Mouse (Mus musculus): ENCODE data around the gene Tmem238. TPM values are rescaled to one million over a fixed set of nuclear protein-coding genes. Genes with fewer than 3 reads are reported as not detected.

Tmem238 gene
- polyA plus RNA-seq (2021; fragmentation: Nextera tagmentation), result 3.3 and 11.7 TPM in 2 replicates
- long read RNA-seq, experiment 1, transcript Tmem238-201 (2 exons, 1,375 nt), result major isoform, 5 of 8 reads
- long read RNA-seq, experiment 1, partial matches to known transcripts, result 0 of 8 reads
- long read RNA-seq, experiment 1, other reads (novel, unspliced or antisense), result 3 of 8 reads
- long read RNA-seq, experiment 2, transcript Tmem238-201 (2 exons, 1,375 nt), result major isoform, 6 of 7 reads
- long read RNA-seq, experiment 2, partial matches to known transcripts, result 0 of 7 reads
- long read RNA-seq, experiment 2, other reads (novel, unspliced or antisense), result 1 of 7 reads

GRCm38 (mm10) chr7:4789436-4789935 lies at the start of gene Tmem238:
Tmem238 (minus strand) TSS chr7:4789656.

GRCm38 (mm10) chr7:4812303-4813104 lies 23.0 kb upstream of the Tmem238 start, which contains the start of gene Ube2s:
Ube2s (minus strand) TSS chr7:4812590.

GRCm38 (mm10) chr7:4792278-4793212 lies 3.1 kb upstream of the Tmem238 start, which contains the start of gene Rpl28:
Rpl28 (plus strand) TSS chr7:4792874.

GRCm38 (mm10) chr7:4782759-4783158 lies 6.7 kb downstream of the Tmem238 start, which contains the start of the genes Il11 and Tmem190:
Il11 (minus strand) TSS chr7:4782859.
Tmem190 (plus strand) TSS chr7:4782937.

GRCm38 (mm10) chr7:4771202-4771601 lies 18.3 kb downstream of the Tmem238 start, which contains the start of gene Fam71e2:
Fam71e2 (minus strand) TSS chr7:4771302.

GRCm38 (mm10) chr7:4752821-4753570 lies 36.5 kb downstream of the Tmem238 start, which contains the start of gene Cox6b2:
Cox6b2 (minus strand) TSS chr7:4753094.

GRCm38 (mm10) chr7:4739544-4740275 lies 49.7 kb downstream of the Tmem238 start, which contains the start of gene Kmt5c:
Kmt5c (plus strand) TSS chr7:4740115.

Other genes with a start within 250 kb of the Tmem238 start
- gene Syt5, start 242.1 kb downstream of the Tmem238 start, polyA plus RNA-seq (2021; fragmentation: Nextera tagmentation), result 300 and 304 TPM in 2 replicates
- 0.26 and 0.45 TPM in 2 replicates for gene Ptprh, start 185.6 kb downstream of the Tmem238 start, polyA plus RNA-seq (2021; fragmentation: Nextera tagmentation)
- gene Tmem86b, start 158.2 kb downstream of the Tmem238 start, polyA plus RNA-seq (2021; fragmentation: Nextera tagmentation), result 0.40 TPM in 2 replicates
- gene Ppp6r1, start 130.6 kb downstream of the Tmem238 start, polyA plus RNA-seq (2021; fragmentation: Nextera tagmentation), result 4.6 and 8.6 TPM in 2 replicates
- 128 and 156 TPM in 2 replicates for gene Hspbp1, start 104.6 kb downstream of the Tmem238 start, polyA plus RNA-seq (2021; fragmentation: Nextera tagmentation)
- gene Brsk1, start 99.1 kb downstream of the Tmem238 start, polyA plus RNA-seq (2021; fragmentation: Nextera tagmentation), result 5.6 and 6.8 TPM in 2 replicates
- 0.25 TPM in 1 of 2 replicates, not detected in the other for gene Tmem150b, start 64.4 kb downstream of the Tmem238 start, polyA plus RNA-seq (2021; fragmentation: Nextera tagmentation)
- gene Kmt5c, start 49.5 kb downstream of the Tmem238 start, polyA plus RNA-seq (2021; fragmentation: Nextera tagmentation), result 4.4 and 5.7 TPM in 2 replicates
- 14.4 and 16.7 TPM in 2 replicates for gene Cox6b2, start 36.6 kb downstream of the Tmem238 start, polyA plus RNA-seq (2021; fragmentation: Nextera tagmentation)
- gene Fam71e2, start 18.4 kb downstream of the Tmem238 start, polyA plus RNA-seq (2021; fragmentation: Nextera tagmentation), result not detected in 2 replicates
- gene Il11, start 6.8 kb downstream of the Tmem238 start, polyA plus RNA-seq (2021; fragmentation: Nextera tagmentation), result 0.19 and 0.39 TPM in 2 replicates
- not detected in 2 replicates for gene Tmem190, start 6.7 kb downstream of the Tmem238 start, polyA plus RNA-seq (2021; fragmentation: Nextera tagmentation)
- 1,133 and 1,160 TPM in 2 replicates for gene Rpl28, start 3.2 kb upstream of the Tmem238 start, polyA plus RNA-seq (2021; fragmentation: Nextera tagmentation)
- 17.9 and 212 TPM in 2 replicates for gene Ube2s, start 22.9 kb upstream of the Tmem238 start, polyA plus RNA-seq (2021; fragmentation: Nextera tagmentation)
- 11.2 and 11.4 TPM in 2 replicates for gene Shisa7, start 55.0 kb upstream of the Tmem238 start, polyA plus RNA-seq (2021; fragmentation: Nextera tagmentation)
- gene Isoc2b, start 80.6 kb upstream of the Tmem238 start, polyA plus RNA-seq (2021; fragmentation: Nextera tagmentation), result 20.0 and 27.8 TPM in 2 replicates
- 0.45 and 1.3 TPM in 2 replicates for gene Isoc2a, start 87.5 kb upstream of the Tmem238 start, polyA plus RNA-seq (2021; fragmentation: Nextera tagmentation)
- 0.11 and 0.16 TPM in 2 replicates for gene Gm36210, start 116.9 kb upstream of the Tmem238 start, polyA plus RNA-seq (2021; fragmentation: Nextera tagmentation)
- 0.69 and 2.7 TPM in 2 replicates for gene Zfp628, start 125.6 kb upstream of the Tmem238 start, polyA plus RNA-seq (2021; fragmentation: Nextera tagmentation)
- gene Nat14, start 132.4 kb upstream of the Tmem238 start, polyA plus RNA-seq (2021; fragmentation: Nextera tagmentation), result 115 and 129 TPM in 2 replicates
- 0.10 and 0.19 TPM in 2 replicates for gene Ssc5d, start 136.1 kb upstream of the Tmem238 start, polyA plus RNA-seq (2021; fragmentation: Nextera tagmentation)
- 0.28 and 0.50 TPM in 2 replicates for gene Sbk2, start 174.8 kb upstream of the Tmem238 start, polyA plus RNA-seq (2021; fragmentation: Nextera tagmentation)
- gene Sbk3, start 181.5 kb upstream of the Tmem238 start, polyA plus RNA-seq (2021; fragmentation: Nextera tagmentation), result 0.23 TPM in 2 replicates
- 5.1 and 11.4 TPM in 2 replicates for gene Zfp579, start 206.5 kb upstream of the Tmem238 start, polyA plus RNA-seq (2021; fragmentation: Nextera tagmentation)
- gene Zfp524, start 224.8 kb upstream of the Tmem238 start, polyA plus RNA-seq (2021; fragmentation: Nextera tagmentation), result 10.9 and 14.7 TPM in 2 replicates
- gene Fiz1, start 225.0 kb upstream of the Tmem238 start, polyA plus RNA-seq (2021; fragmentation: Nextera tagmentation), result 12.1 and 13.9 TPM in 2 replicates
- not detected in 2 replicates for gene Gm44973, start 225.8 kb upstream of the Tmem238 start, polyA plus RNA-seq (2021; fragmentation: Nextera tagmentation)
- 1.1 and 4.4 TPM in 2 replicates for gene Zfp865, start 230.7 kb upstream of the Tmem238 start, polyA plus RNA-seq (2021; fragmentation: Nextera tagmentation)
- 55.0 and 60.1 TPM in 2 replicates for gene Ccdc106, start 230.9 kb upstream of the Tmem238 start, polyA plus RNA-seq (2021; fragmentation: Nextera tagmentation)
- not detected in 2 replicates for gene 4632433K11Rik, start 244.5 kb upstream of the Tmem238 start, polyA plus RNA-seq (2021; fragmentation: Nextera tagmentation)
- 3.0 and 3.3 TPM in 2 replicates for gene Zfp784, start 248.8 kb upstream of the Tmem238 start, polyA plus RNA-seq (2021; fragmentation: Nextera tagmentation)

Measured in left cerebral cortex, adult 6 months (tissue).